Mouse (Mus musculus) hindbrain, embryonic 16.5 days (tissue): ENCODE data around the gene Cfap300. TPM values are rescaled to one million over a fixed set of nuclear protein-coding genes. Genes with fewer than 3 reads are reported as not detected.

ENCODE experiments used
- ATAC-seq: fragments of 200-750 bp; cut with Nextera tagmentation; 2 replicates; pipeline ENCODE4 v1.8.0; 2017; ENCODE audit warnings: moderate TSS enrichment, moderate library complexity
- H3K27ac ChIP-seq: fragments of 300-500 bp; sonication (generic); 2 replicates; pipeline ENCODE4 v1.5.1; 2014; ENCODE audit warnings: low read depth, mild to moderate bottlenecking, control low read depth, low read length, moderate library complexity
- H3K27me3 ChIP-seq: fragments of 300-500 bp; sonication (generic); replicated peaks from 2 replicates; pipeline ENCODE4 v1.6.1; 2014; ENCODE audit warnings: low read length; ENCODE audit not compliant: control insufficient read depth, insufficient read depth
- H3K36me3 ChIP-seq: fragments of 300-500 bp; sonication (generic); 2 replicates; pipeline ENCODE4 v1.6.1; 2014; ENCODE audit warnings: mild to moderate bottlenecking, low read length, moderate library complexity, mixed read lengths; ENCODE audit not compliant: control insufficient read depth, insufficient read depth
- H3K4me1 ChIP-seq: fragments of 300-500 bp; sonication (generic); 2 replicates; pipeline ENCODE4 v1.6.1; 2014; ENCODE audit warnings: low read depth, low read length; ENCODE audit not compliant: control insufficient read depth, insufficient read depth
- H3K4me2 ChIP-seq: fragments of 300-500 bp; sonication (generic); 2 replicates; pipeline ENCODE4 v1.6.1; 2014; ENCODE audit warnings: mild to moderate bottlenecking, low read length, control low read depth, moderate library complexity
- H3K4me3 ChIP-seq: fragments of 300-500 bp; sonication (generic); 2 replicates; pipeline ENCODE4 v1.5.1; 2014; ENCODE audit warnings: mild to moderate bottlenecking, low read length, control low read depth, moderate library complexity
- H3K9ac ChIP-seq: fragments of 300-500 bp; sonication (generic); 2 replicates; pipeline ENCODE4 v1.6.1; 2014; ENCODE audit warnings: low read depth, mild to moderate bottlenecking, control low read depth, low read length, moderate library complexity
- H3K9me3 ChIP-seq: fragments of 300-500 bp; sonication (generic); 2 replicates; pipeline ENCODE4 v1.6.1; 2014; ENCODE audit warnings: mild to moderate bottlenecking, low read length, moderate library complexity; ENCODE audit not compliant: control insufficient read depth
- WGBS: fragments of 180-500 bp; shearing (Covaris S2); extraction: QIAGEN DNeasy Blood & Tissue Kit; methylation state at CpG from one replicate; pipeline ENCODE4 v1.1.7; 2014; 5-methylcytosine and 5-hydroxymethylcytosine counted together
- polyA plus RNA-seq: library from polyadenylated mRNA; unstranded; fragments of >200 nt; fragmentation: Nextera tagmentation; extraction: Ambion mirVana; gene quantifications from 2 replicates; pipeline ENCODE4 v1.2.1, GENCODE M21; 2015

The Cfap300 gene
- polyA plus RNA-seq, 1 experiment from 2014 or later = 13.5 TPM

DNA sequence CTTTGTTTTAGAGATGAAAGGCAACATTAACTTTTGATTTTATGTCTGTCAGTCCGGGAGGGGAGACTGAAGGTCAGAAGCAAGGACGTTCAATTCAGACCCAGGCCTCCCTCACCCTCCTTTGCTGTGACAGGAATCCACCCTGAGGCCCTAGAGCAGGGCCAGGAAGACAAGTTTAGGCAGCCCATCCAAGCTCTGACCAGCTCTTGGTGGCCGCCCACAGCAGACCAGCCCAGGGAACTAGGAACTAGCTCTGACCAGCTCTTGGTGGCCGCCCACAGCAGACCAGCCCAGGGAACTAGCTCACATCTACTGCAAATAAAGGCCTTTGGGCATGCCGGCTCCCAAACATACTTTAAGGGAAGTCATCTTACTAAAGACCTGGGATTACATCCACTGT is 65.0 kb downstream of the Cfap300 start:
- no peak overlapping the region for H3K9ac ChIP-seq
- H3K36me3 ChIP-seq = no peaks in the 10 kb centered on the region
- no peaks in the 10 kb centered on the region for H3K4me1 ChIP-seq
- WGBS = 87% methylated on average over 5 of the region's 5 CpGs
- no peak overlapping the region for H3K27ac ChIP-seq
- no peak for ATAC-seq
- H3K4me3 ChIP-seq = no peak overlapping the region
- no peaks in the 10 kb centered on the region for H3K9me3 ChIP-seq
- H3K27me3 ChIP-seq = no peaks in the 10 kb centered on the region
- no peak overlapping the region for H3K4me2 ChIP-seq

DNA sequence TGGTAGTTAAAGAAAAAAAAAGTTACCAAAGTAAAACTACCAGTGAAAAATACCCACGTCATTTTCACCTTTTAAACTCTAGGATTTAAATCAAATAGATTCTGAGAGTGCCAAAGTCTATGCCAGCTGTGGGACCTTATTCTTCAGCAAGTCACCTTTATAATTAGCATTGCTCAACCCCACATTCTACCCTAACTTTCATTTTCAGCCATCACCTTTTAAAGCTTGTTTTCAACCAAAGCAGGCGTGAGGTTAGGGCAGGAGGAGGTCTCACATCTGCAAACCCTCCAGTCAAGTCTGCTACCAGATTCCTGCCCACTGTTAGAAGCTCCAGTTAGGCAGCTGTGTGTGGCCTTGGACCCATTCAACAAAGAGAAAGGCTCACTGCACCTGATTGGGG is 70.6 kb downstream of the Cfap300 start:
- Histone ChIP-seq H3K4me1 (no peaks in the 10 kb centered on the region), H3K36me3 (no peaks in the 10 kb centered on the region), H3K9me3 (no peaks in the 10 kb centered on the region), H3K27me3 (no peaks in the 10 kb centered on the region), H3K4me3 (no peak overlapping the region), H3K9ac (no peak overlapping the region), H3K27ac (no peak overlapping the region), H3K4me2 (no peak overlapping the region)
- 80% methylated on average over 2 of the region's 2 CpGs for WGBS
- ATAC-seq = no peak

Other genes with a start within 250 kb of the Cfap300 start
- 35.4 and 43.5 TPM in 2 replicates for gene Birc2, start 205.8 kb downstream of the Cfap300 start, polyA plus RNA-seq
- gene Birc3, start 169.6 kb downstream of the Cfap300 start, polyA plus RNA-seq = 1.8 and 2.9 TPM in 2 replicates
- gene Yap1, start 38.2 kb downstream of the Cfap300 start, polyA plus RNA-seq = 6.7 and 9.8 TPM in 2 replicates
- gene Cep126, start 91.5 kb upstream of the Cfap300 start, polyA plus RNA-seq = 3.4 and 4.1 TPM in 2 replicates